ENCODE assay signal across 17 mouse cellular contexts in the genomic region with DNA sequence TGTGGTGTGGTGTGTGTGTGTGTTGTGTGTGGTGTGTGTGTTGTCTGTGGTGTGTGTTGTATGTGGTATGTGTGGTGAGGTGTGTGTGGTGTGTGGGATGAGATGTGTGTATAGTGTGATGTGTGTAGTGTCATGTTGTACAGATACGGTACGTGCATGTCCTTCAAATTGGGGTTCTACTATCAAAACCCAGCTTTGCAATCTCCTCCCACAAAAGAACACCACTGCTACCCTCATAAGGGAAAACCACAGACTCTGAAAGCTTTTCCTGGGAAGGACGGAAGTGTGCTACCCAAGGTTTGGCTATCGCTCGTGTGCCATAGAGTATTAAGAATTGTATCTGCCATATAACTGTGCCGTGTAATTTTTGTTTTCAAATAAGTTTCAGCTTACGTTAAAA. TPM values are rescaled to one million over a fixed set of nuclear protein-coding genes. Genes with fewer than 3 reads are reported as not detected.
DNase-seq lines count a peak whose midpoint lies in the region; ATAC-seq lines count a peak whose summit lies in the region.
"Had no signal": no experiment of that assay in that cellular context is flagged by ENCODE, and none has a peak within 500 bp of the region (broad histone marks: within the 10 kb centered on the region; RNA-seq: fewer than 3 reads in every experiment).

No protein-coding gene starts in this region.

- H3K4me3 ChIP-seq in hindbrain, embryonic 10.5 days = no peak overlapping the region
- no peak overlapping the region for H3K4me3 ChIP-seq in hindbrain, embryonic 13.5 days
- H3K4me3 ChIP-seq in megakaryocyte, embryonic 14.5 days (replicated peaks) = peak overlapping the region; percentile 73
- no peak overlapping the region for H3K4me3 ChIP-seq in embryonic facial prominence, embryonic 12.5 days
- H3K4me3 ChIP-seq: left cerebral cortex, adult 2 months; neural tube, embryonic 13.5 days; stomach, embryonic 15.5 days had no signal

- DNase-seq in hindbrain, embryonic 10.5 days (ENCODE audit: low spot score) = no peak
- DNase-seq in natural killer cell, adult 2 months (ENCODE audit: low spot score in 2 of 2) = no peak
- DNase-seq: adrenal gland, postnatal 36 days; cerebellum, adult 2 months; kidney, postnatal 14 days; spleen, adult 18-20 months had no signal

- 94% methylated on average over 7 of the region's 7 CpGs for WGBS in hindbrain, embryonic 10.5 days
- WGBS in hindbrain, embryonic 13.5 days = 92% methylated on average over 7 of the region's 7 CpGs
- 87% methylated on average over 7 of the region's 7 CpGs for WGBS in embryonic facial prominence, embryonic 12.5 days

- H3K27ac ChIP-seq in hindbrain, embryonic 10.5 days = peak overlapping the region; percentile 45
- H3K27ac ChIP-seq in hindbrain, embryonic 13.5 days = no peak overlapping the region
- 0 out of 2 replicates have a peak overlapping the region, but pooled peaks have one; percentile 37 for H3K27ac ChIP-seq in embryonic facial prominence, embryonic 12.5 days
- H3K27ac ChIP-seq: left cerebral cortex, adult 2 months; neural tube, embryonic 13.5 days had no signal

- H3K4me2 ChIP-seq in hindbrain, embryonic 13.5 days = no peak overlapping the region
- H3K4me2 ChIP-seq in embryonic facial prominence, embryonic 12.5 days (replicated peaks) = no peak overlapping the region
- H3K4me2 ChIP-seq: heart, embryonic 11.5 days; stomach, embryonic 15.5 days had no signal

- H3K27me3 ChIP-seq in hindbrain, embryonic 10.5 days (ENCODE audit: insufficient read depth, poor library complexity, severe bottlenecking) = 0 out of 2 replicates have a peak, but pooled peaks cover 1% of the 10 kb centered on the region
- no peaks in the 10 kb centered on the region for H3K27me3 ChIP-seq in hindbrain, embryonic 13.5 days
- H3K27me3 ChIP-seq in megakaryocyte, embryonic 14.5 days (replicated peaks) = peaks cover 28% of the 10 kb centered on the region
- H3K27me3 ChIP-seq in embryonic facial prominence, embryonic 12.5 days = no peaks in the 10 kb centered on the region
- H3K27me3 ChIP-seq: limb, embryonic 13.5 days; neural tube, embryonic 13.5 days; stomach, embryonic 15.5 days had no signal

- ATAC-seq in hindbrain, embryonic 13.5 days (ENCODE audit: low FRiP score) = no peak
- ATAC-seq in megakaryocyte, adult 5-6 weeks (ENCODE audit: poor library complexity, severe bottlenecking) = no peak
- ATAC-seq in embryonic facial prominence, embryonic 12.5 days (ENCODE audit: insufficient number of reproducible peaks, insufficient read depth, low FRiP score, low TSS enrichment) = no peak
- peak; percentile 26 to 29; a peak in 1 of 4 replicates for ATAC-seq in hematopoietic stem cell, adult 5-6 weeks (replicated peaks in 1 of 2; ENCODE audit: insufficient read depth in 1 of 2, low FRiP score in 2 of 2, low TSS enrichment in 1 of 2, low read depth in 1 of 2, poor library complexity in 2 of 2, severe bottlenecking in 2 of 2)
- ATAC-seq: intestine, postnatal 0 days had no signal

- H3K9me3 ChIP-seq in hindbrain, embryonic 10.5 days = no peaks in the 10 kb centered on the region
- H3K9me3 ChIP-seq in hindbrain, embryonic 13.5 days = no peaks in the 10 kb centered on the region
- H3K9me3 ChIP-seq in megakaryocyte, embryonic 14.5 days = no peaks in the 10 kb centered on the region
- H3K9me3 ChIP-seq in embryonic facial prominence, embryonic 12.5 days = no peaks in the 10 kb centered on the region
- H3K9me3 ChIP-seq: limb, embryonic 13.5 days; neural tube, embryonic 13.5 days; stomach, embryonic 15.5 days had no signal

- no peak overlapping the region for H3K9ac ChIP-seq in hindbrain, embryonic 13.5 days
- 0 out of 2 replicates have a peak overlapping the region, but pooled peaks have one; percentile 5 for H3K9ac ChIP-seq in embryonic facial prominence, embryonic 12.5 days
- H3K9ac ChIP-seq: limb, embryonic 13.5 days; stomach, embryonic 15.5 days had no signal

- peaks cover 23% of the 10 kb centered on the region for H3K4me1 ChIP-seq in hindbrain, embryonic 10.5 days (replicated peaks)
- H3K4me1 ChIP-seq in hindbrain, embryonic 13.5 days (replicated peaks) = peaks cover 11% of the 10 kb centered on the region; the same call in 1 of the 2 replicates
- peaks cover 6% of the 10 kb centered on the region for H3K4me1 ChIP-seq in megakaryocyte, embryonic 14.5 days
- H3K4me1 ChIP-seq in embryonic facial prominence, embryonic 12.5 days = peaks cover 5% of the 10 kb centered on the region; the same call in 1 of the 2 replicates

- no peaks in the 10 kb centered on the region for H3K36me3 ChIP-seq in hindbrain, embryonic 10.5 days
- no peaks in the 10 kb centered on the region for H3K36me3 ChIP-seq in hindbrain, embryonic 13.5 days
- no peaks in the 10 kb centered on the region for H3K36me3 ChIP-seq in megakaryocyte, embryonic 14.5 days (replicated peaks; ENCODE audit: low read length)
- H3K36me3 ChIP-seq in embryonic facial prominence, embryonic 12.5 days = no peaks in the 10 kb centered on the region
- H3K36me3 ChIP-seq: limb, embryonic 13.5 days; neural tube, embryonic 13.5 days; stomach, embryonic 15.5 days had no signal

RNA-seq across cellular contexts. Expression of a gene that starts 45.7 kb away (rescaled TPM):
- 10.7 and 11.0 TPM in 2 replicates for polyA plus RNA-seq in hindbrain, embryonic 10.5 days (2016; fragmentation: Nextera tagmentation; extraction: Ambion mirVana)
- 6.2 and 7.8 TPM in 2 replicates for polyA plus RNA-seq in hindbrain, embryonic 13.5 days (2015; fragmentation: Nextera tagmentation; extraction: Ambion mirVana)
- polyA plus RNA-seq in megakaryocyte, embryonic 14.5 days (2012; ENCODE audit: insufficient read depth, low replicate concordance) = 1.5 and 2.3 TPM in 2 replicates
- total RNA-seq in megakaryocyte, adult 5-6 weeks (2015) = 31.2 and 40.1 TPM in 2 replicates
- total RNA-seq in megakaryocyte, adult 5-6 weeks (2017) = 30.1 and 40.2 TPM in 2 replicates
- polyA plus RNA-seq in embryonic facial prominence, embryonic 12.5 days (2016; fragmentation: Nextera tagmentation; extraction: Ambion mirVana) = 25.1 and 27.2 TPM in 2 replicates
- total RNA-seq in hematopoietic stem cell, adult 5-6 weeks (2017) = 36.4 and 43.2 TPM in 2 replicates

Comparison
In these comparisons a context has a peak if more than half of its experiments do, and no peak if none do; other contexts are left out.
1. ATAC-seq: peak in hematopoietic stem cell, adult 5-6 weeks (2 of 2); none in hindbrain, embryonic 13.5 days (single experiment), megakaryocyte, adult 5-6 weeks (single experiment) and embryonic facial prominence, embryonic 12.5 days (single experiment).